Mouse (Mus musculus): ENCODE results near the gene Ogt. TPM values are rescaled to one million over a fixed set of nuclear protein-coding genes. Genes with fewer than 3 reads are reported as not detected.
A peak's percentile ranks its signal among the peaks of the same experiment; 100 is the strongest.

The Ogt gene
- polyA plus RNA-seq (2016; fragmentation: Nextera tagmentation; extraction: Ambion mirVana), result 114 and 144 TPM in 2 replicates

DNA sequence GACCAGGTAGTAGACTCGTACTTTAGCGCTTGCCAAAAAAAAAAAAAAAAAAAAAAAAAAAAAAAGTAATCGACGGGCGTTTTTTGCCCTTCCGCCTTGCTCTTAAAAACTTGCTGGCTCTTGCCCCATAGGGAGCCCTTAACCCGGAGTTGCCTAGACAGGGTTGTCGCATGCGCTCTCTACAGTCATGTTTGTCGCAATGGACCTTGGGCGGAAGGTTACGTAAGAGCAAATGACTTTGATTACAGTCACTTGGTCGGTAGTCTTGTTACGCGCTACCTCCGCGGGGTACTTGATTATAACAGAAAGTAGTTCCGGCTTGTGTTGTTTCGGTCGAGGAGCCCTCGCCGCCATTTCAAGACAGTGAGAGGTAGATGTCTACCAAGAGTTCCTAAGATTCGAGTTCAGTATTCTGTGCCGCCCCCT is at the start of gene Ogt:
Gene Ogt (plus strand): TSS at position 320 of the 426 bp plus-strand sequence.
- 11% methylated on average over 24 of the region's 24 CpGs for WGBS
- peaks cover 87% of the 10 kb centered on the region for H3K27me3 ChIP-seq (ENCODE audit: low read depth, poor library complexity, severe bottlenecking)

DNA sequence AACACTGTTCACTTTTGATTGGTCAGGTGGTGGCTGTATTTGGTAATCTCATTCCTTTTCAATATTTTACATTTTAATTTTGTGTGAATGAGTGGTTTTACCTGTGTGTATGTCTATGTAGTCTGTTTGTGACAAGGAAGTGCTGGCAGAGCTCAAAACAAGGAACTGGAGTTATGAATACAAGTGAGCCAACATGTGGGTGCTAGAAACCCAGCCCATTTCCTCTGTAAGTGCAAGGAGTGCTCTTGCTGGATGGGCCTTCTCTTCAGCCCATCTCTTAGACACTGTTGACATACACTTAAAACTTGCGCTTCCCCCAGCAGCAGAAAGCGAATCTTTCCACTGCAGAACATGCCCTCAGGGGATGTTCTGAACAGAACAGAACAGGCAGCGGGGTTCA is 23.7 kb upstream of the Ogt start:
- H3K36me3 ChIP-seq, result no peaks in the 10 kb centered on the region
- 87% methylated on average over 3 of the region's 3 CpGs for WGBS
- H3K4me1 ChIP-seq, result no peaks in the 10 kb centered on the region
- no peak overlapping the region for H3K4me3 ChIP-seq
- no peak overlapping the region for H3K27ac ChIP-seq
- H3K9me3 ChIP-seq (replicated peaks), result no peaks in the 10 kb centered on the region
- H3K27me3 ChIP-seq (ENCODE audit: low read depth, poor library complexity, severe bottlenecking), result peaks cover 64% of the 10 kb centered on the region
- no peak for DNase-seq (ENCODE audit: low spot score)

More for the DNA sequence above, at the start of gene Ogt:
- peaks cover 10% of the 10 kb centered on the region for H3K36me3 ChIP-seq
- H3K27ac ChIP-seq, result peak within 1 kb of the TSS; percentile 92
- no peaks in the 10 kb centered on the region for H3K9me3 ChIP-seq (replicated peaks)
- H3K4me1 ChIP-seq, result peaks cover 6% of the 10 kb centered on the region; the same call in 1 of the 2 replicates
- peak; percentile 88 for DNase-seq (ENCODE audit: low spot score)
- H3K4me3 ChIP-seq, result peak within 1 kb of the TSS; percentile 70

DNA sequence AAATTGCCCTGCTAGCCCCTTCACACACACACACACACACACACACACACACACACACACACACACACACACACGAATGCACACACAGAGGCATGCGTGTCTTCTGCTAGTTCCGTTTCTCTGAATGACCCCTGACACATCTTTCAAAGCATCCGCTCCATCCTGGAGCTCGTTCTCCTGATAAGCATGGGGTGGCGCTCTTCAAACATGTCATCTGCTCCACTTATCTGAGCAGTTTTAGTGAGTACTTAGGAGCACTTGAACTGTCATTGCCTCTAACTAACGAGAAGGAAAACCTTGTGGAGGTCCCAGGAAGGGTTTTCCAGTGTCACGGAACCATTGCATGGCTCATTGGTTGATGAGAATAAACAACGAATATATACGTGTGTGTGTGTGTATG is 22.0 kb upstream of the Ogt start:
- H3K9me3 ChIP-seq (replicated peaks), result no peaks in the 10 kb centered on the region
- no peak overlapping the region for H3K27ac ChIP-seq
- 81% methylated on average over 10 of the region's 10 CpGs for WGBS
- no peak for DNase-seq (ENCODE audit: low spot score)
- peaks cover 67% of the 10 kb centered on the region for H3K27me3 ChIP-seq (ENCODE audit: low read depth, poor library complexity, severe bottlenecking)
- no peaks in the 10 kb centered on the region for H3K4me1 ChIP-seq
- no peak overlapping the region for H3K4me3 ChIP-seq
- no peaks in the 10 kb centered on the region for H3K36me3 ChIP-seq

DNA sequence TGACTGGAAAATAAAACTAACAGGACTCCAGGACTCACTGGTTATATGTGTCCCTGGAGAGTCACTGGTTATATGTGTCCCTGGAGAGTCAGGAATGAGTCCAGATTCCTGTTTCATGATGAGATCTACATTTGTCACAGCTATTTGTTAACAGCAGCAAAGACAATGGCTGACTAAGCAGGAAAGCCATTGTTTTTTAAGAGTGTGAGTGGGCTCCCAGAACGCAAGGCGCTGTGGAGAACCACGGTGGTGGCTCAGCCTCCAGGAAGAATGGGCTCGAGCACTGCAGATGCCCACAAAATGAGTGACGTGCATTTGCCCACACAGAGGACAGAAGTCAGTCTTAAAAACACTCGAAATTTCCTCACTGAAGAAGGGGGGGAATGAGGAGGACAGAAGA is 19.5 kb upstream of the Ogt start:
- Histone ChIP-seq H3K4me3 (no peak overlapping the region), H3K27ac (no peak overlapping the region), H3K36me3 (no peaks in the 10 kb centered on the region), H3K9me3 (replicated peaks) (no peaks in the 10 kb centered on the region), H3K27me3 (ENCODE audit: low read depth, poor library complexity, severe bottlenecking) (peaks cover 68% of the 10 kb centered on the region), H3K4me1 (no peaks in the 10 kb centered on the region)
- 74% methylated on average over 6 of the region's 6 CpGs for WGBS
- no peak for DNase-seq (ENCODE audit: low spot score)

DNA sequence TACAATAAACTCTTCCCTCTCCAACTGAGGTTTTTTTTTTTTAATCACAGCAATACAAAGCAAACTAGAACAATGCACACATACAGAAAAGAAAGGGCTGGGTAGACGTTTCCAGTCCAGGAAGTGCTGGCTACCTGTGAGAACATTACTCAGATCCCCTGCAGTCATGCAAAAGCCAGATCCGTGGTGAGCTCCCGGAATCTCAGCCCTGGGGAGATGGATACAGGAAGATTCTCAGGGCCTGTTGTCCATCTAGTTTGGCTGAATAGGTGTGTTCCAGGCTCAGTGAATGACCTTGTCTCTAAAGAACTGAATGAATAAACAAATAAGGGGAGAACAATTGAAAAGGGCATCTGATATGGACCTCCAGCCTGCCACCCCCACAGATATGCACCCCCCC is 17.3 kb upstream of the Ogt start:
- 65% methylated on average over 3 of the region's 3 CpGs for WGBS
- Histone ChIP-seq H3K4me1 (no peaks in the 10 kb centered on the region), H3K27ac (no peak overlapping the region), H3K36me3 (no peaks in the 10 kb centered on the region), H3K27me3 (ENCODE audit: low read depth, poor library complexity, severe bottlenecking) (peaks cover 58% of the 10 kb centered on the region), H3K4me3 (no peak overlapping the region), H3K9me3 (replicated peaks) (no peaks in the 10 kb centered on the region)
- DNase-seq (ENCODE audit: low spot score), result no peak

DNA sequence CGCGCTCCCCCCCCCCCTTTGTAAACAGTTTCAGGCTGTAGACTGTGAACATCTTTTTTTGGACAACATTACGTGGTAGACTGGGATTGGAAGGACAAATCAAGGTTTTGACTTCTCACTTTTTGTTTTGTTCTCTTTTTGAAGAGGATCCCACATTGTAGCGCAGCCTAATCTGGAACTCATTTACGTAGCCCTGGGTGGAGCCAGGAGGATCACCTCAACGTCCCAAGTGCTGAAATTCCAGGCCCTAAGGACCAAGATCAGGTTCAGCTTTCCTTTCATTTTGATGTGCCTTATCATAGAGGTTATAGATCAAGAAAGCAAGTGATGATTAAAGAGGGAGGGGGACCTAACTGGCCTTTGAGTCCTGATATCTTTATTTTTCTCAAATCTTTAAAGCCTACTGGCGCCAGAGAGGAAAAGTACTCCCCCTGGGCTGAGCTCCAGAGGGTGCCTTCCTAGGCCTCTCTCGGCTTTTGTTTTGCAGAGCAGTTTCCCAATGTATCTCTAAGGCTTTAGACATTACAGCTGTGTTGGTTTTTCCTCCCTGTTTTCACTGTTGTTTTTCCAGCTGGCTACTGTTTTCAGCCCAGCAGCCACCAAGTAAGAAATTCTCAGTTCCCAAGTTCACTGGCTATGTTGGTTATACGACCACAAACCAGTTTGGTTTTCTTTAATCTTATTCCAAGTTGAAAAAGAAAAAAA is 2.9 kb upstream of the Ogt start:
- H3K9me3 ChIP-seq (replicated peaks), result no peaks in the 10 kb centered on the region
- no peak for DNase-seq (ENCODE audit: low spot score)
- 39% methylated on average over 8 of the region's 9 CpGs for WGBS
- peaks cover 6% of the 10 kb centered on the region; the same call in 1 of the 2 replicates for H3K4me1 ChIP-seq
- no peak overlapping the region for H3K4me3 ChIP-seq
- H3K27ac ChIP-seq, result no peak overlapping the region
- H3K36me3 ChIP-seq, result no peaks in the 10 kb centered on the region
- peaks cover 82% of the 10 kb centered on the region for H3K27me3 ChIP-seq (ENCODE audit: low read depth, poor library complexity, severe bottlenecking)

DNA sequence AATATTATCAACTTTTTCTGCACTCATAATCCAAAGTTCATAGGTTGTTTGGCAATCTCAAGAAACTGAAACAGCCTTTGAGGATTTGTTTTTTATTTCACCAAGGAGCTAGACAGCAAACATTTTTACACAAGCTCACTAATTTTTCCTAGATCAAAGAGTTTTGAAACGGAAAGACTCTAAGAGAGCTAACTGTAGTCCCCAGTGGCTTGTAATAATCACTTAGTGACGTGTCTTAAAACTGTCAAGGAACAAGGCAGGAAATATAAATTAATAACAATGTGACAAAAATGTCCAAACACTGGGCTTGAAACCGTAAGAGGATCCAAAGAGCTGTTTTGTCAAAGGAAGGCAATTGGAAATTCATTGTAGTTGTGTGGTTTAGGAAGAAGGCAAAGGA is 1.0 kb upstream of the Ogt start:
- 12% methylated on average over 3 of the region's 3 CpGs for WGBS
- Histone ChIP-seq H3K4me1 (peaks cover 6% of the 10 kb centered on the region; the same call in 1 of the 2 replicates), H3K9me3 (replicated peaks) (no peaks in the 10 kb centered on the region), H3K4me3 (peak overlapping the region; percentile 70), H3K27me3 (ENCODE audit: low read depth, poor library complexity, severe bottlenecking) (peaks cover 91% of the 10 kb centered on the region), H3K27ac (peak overlapping the region; percentile 72), H3K36me3 (peaks cover 6% of the 10 kb centered on the region)
- DNase-seq (ENCODE audit: low spot score), result no peak

DNA sequence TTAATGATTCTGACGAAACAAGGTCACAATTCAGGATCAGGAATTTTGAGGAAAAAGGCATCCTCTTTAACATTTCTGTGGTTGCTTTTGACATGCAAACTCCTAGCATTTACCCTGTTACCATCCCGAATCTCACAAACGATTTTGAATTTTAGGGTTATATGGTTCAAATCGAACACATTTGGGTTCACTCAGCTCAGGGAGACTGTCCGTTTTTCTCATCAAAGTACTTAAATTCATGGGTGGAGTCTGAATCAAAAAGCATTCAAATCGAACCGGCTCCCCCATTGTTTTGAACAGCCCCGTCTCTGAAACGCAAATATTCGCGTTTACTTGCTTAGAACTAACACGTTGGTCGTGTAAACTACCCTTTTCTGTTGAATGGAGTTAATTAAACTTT is 554 bp upstream of the Ogt start:
- DNase-seq (ENCODE audit: low spot score), result no peak
- peak overlapping the region; percentile 72 for H3K27ac ChIP-seq
- WGBS, result 9% methylated on average over 13 of the region's 13 CpGs
- H3K36me3 ChIP-seq, result peaks cover 9% of the 10 kb centered on the region
- no peaks in the 10 kb centered on the region for H3K9me3 ChIP-seq (replicated peaks)
- peak overlapping the region; percentile 70 for H3K4me3 ChIP-seq
- H3K27me3 ChIP-seq (ENCODE audit: low read depth, poor library complexity, severe bottlenecking), result peaks cover 88% of the 10 kb centered on the region
- H3K4me1 ChIP-seq, result peaks cover 6% of the 10 kb centered on the region; the same call in 1 of the 2 replicates

DNA sequence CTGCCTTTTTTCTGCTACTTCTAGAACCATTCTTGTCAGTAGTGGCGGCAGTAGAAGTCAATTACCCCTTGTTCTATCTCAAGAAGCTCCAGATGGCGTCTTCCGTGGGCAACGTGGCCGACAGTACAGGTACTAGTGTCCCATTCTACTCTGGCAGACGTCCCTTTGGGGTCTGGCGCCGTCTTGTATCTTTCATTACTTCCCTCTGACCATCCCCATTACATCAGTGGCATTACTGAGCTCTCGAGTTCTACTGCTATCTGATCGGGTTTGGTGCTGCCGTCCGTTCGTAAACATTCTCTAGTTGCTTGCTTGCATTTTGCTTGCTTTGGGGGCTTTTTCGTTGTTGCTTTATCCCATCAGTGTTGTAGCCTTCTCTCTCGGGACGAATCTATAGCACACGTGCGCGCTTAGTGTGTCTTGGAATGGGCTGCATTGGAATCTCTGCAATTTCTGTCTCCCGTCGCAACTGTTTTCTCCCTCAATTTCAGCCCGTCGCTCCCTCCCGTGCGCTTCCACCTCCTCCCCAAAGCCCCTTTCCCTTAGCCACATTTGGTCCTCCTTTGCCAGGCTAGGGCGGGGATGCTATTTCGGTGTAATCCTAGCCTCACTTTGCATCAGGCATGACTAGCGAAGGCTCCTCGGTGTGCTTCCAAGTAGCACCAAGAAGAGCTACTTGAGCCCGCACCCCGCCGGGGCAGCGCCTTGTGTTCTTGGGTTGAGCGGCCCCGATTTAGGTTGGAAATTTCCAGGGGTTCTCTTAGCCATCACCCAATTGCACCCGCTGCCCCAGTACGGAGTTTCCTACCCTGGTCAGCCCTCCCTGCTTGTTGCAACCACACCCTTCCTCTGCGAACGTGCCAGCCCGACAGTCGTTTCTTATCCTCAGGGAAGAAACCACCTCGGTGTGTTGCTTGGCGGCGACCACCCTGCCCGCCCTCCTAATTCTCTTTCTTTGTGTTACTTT is 617 bp downstream of the Ogt start:
- Histone ChIP-seq H3K27me3 (ENCODE audit: low read depth, poor library complexity, severe bottlenecking) (peaks cover 82% of the 10 kb centered on the region), H3K4me1 (peaks cover 6% of the 10 kb centered on the region; the same call in 1 of the 2 replicates), H3K27ac (peak overlapping the region; percentile 92), H3K4me3 (peak overlapping the region; percentile 70), H3K9me3 (replicated peaks) (no peaks in the 10 kb centered on the region), H3K36me3 (peaks cover 17% of the 10 kb centered on the region)
- 8% methylated on average over 45 of the region's 45 CpGs for WGBS
- peak; percentile 59 for DNase-seq (ENCODE audit: low spot score)

DNA sequence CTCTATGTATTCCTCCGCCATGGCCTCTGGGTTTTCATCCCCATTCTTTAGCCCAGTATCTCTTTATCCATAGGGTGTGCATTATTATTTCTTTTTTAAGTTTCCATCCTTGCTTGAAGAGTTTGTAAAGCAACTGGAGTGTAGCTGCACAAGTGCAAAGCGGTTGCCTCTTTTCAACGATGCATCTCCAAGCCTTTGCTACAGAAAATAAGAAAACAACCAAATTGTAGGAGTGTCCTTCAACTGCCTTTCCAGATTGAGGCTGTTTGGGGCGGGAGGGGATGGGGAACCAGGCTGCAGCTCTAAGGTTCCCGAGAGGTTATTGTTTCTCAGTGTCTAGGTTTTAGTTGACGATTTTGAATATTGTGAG is 1.3 kb downstream of the Ogt start:
- no peaks in the 10 kb centered on the region for H3K9me3 ChIP-seq (replicated peaks)
- H3K27ac ChIP-seq, result peak overlapping the region; percentile 92
- DNase-seq (ENCODE audit: low spot score), result no peak
- peak overlapping the region; percentile 70 for H3K4me3 ChIP-seq
- H3K4me1 ChIP-seq, result peaks cover 6% of the 10 kb centered on the region; the same call in 1 of the 2 replicates
- H3K27me3 ChIP-seq (ENCODE audit: low read depth, poor library complexity, severe bottlenecking), result peaks cover 75% of the 10 kb centered on the region
- WGBS, result 6% methylated on average over 6 of the region's 6 CpGs
- peaks cover 23% of the 10 kb centered on the region for H3K36me3 ChIP-seq

DNA sequence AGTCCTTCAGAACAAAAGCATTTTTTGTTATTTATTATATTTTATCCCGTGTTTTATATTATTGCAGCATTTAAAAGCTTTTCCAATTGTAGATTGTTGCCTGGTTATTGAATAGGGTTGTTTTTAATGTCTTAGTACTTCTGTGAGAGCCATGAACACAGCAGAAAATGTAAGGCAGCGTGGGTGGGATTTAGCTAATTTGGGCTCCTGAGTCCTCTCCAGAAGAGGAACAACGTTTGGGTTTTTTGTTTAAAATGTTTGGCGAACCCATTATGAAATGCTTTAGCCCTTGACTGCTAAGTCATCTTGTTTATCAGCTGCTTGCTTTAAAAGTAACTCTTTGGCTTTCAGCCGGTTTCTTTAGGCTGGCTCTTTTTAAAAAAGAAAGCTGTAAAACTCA is 2.2 kb downstream of the Ogt start:
- Histone ChIP-seq H3K9me3 (replicated peaks) (no peaks in the 10 kb centered on the region), H3K4me3 (peak overlapping the region; percentile 70), H3K27ac (no peak overlapping the region), H3K27me3 (ENCODE audit: low read depth, poor library complexity, severe bottlenecking) (peaks cover 66% of the 10 kb centered on the region), H3K36me3 (peaks cover 32% of the 10 kb centered on the region), H3K4me1 (peaks cover 6% of the 10 kb centered on the region; the same call in 1 of the 2 replicates)
- 24% methylated on average over 5 of the region's 5 CpGs for WGBS
- no peak for DNase-seq (ENCODE audit: low spot score)

DNA sequence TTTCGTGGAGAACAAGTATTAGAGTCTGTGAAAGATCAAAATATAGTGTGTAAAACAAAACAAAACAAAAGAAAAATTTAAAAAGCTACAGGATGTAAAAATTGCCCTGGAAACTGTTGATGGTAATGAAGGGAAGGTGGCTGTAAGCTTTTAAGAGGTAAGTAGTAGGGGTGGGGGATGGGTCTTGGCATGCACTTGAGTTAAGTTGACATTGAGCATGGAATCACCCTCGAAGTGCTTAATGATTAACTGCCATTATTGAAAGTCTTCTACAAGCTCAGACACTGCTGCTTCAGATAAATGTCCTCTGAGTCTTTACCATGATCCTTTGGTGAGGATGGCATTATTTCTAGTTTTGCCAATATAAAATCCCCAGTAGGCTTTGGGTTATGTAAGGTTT is 5.4 kb downstream of the Ogt start:
- no peak for DNase-seq (ENCODE audit: low spot score)
- Histone ChIP-seq H3K4me1 (no peaks in the 10 kb centered on the region), H3K9me3 (replicated peaks) (no peaks in the 10 kb centered on the region), H3K27me3 (ENCODE audit: low read depth, poor library complexity, severe bottlenecking) (peaks cover 44% of the 10 kb centered on the region), H3K27ac (no peak overlapping the region), H3K36me3 (peaks cover 41% of the 10 kb centered on the region), H3K4me3 (no peak overlapping the region)
- WGBS, result 77% methylated on average over 2 of the region's 2 CpGs

DNA sequence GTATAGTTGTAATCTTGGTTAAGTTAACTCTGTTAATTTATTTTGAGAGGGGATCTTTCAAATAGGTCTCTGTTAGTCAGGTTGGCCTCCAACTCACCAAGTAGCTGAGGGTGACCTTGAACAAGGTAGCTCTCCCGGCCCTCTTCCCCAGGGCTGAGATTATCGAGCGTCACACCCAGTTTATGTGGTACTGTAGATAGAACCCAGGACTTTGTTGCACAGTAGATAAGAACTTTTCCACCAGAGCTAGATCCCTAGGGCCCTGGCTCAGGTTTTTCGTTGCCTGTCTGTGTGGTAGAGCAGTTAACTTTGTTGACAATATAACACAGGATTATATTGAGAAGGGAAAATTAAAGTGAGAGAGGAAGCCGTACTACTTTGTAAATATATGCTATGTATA is 6.8 kb downstream of the Ogt start:
- no peaks in the 10 kb centered on the region for H3K4me1 ChIP-seq
- no peaks in the 10 kb centered on the region for H3K9me3 ChIP-seq (replicated peaks)
- no peak overlapping the region for H3K4me3 ChIP-seq
- 93% methylated on average over 5 of the region's 5 CpGs for WGBS
- H3K27me3 ChIP-seq (ENCODE audit: low read depth, poor library complexity, severe bottlenecking), result peaks cover 38% of the 10 kb centered on the region
- DNase-seq (ENCODE audit: low spot score), result no peak
- no peak overlapping the region for H3K27ac ChIP-seq
- peaks cover 55% of the 10 kb centered on the region for H3K36me3 ChIP-seq
